Mouse (Mus musculus) spleen, adult 2 months (tissue): ENCODE data around the gene Kmt2e.

ENCODE experiments used
- CTCF ChIP-seq: fragments of 200-500 bp; IDR thresholded peaks from 2 replicates; pipeline ENCODE4 v1.5.1; 2011; ENCODE audit warnings: mild to moderate bottlenecking, inconsistent platforms; ENCODE audit not compliant: insufficient read depth, insufficient read length, insufficient replicate concordance; ENCODE audit errors: extremely low read depth
- POLR2A ChIP-seq: fragments of 200-500 bp; IDR thresholded peaks from 2 replicates; pipeline ENCODE4 v1.6.1; 2011; ENCODE audit warnings: low read depth, low read length, inconsistent platforms

- TF ChIP-seq POLR2A (no peak), CTCF (no peak)
These were observed 83.6 kb downstream of the Kmt2e start for GRCm38 (mm10) chr5:23517839-23518238.
